Mouse (Mus musculus): ENCODE results near the gene Stk10. TPM values are rescaled to one million over a fixed set of nuclear protein-coding genes. Genes with fewer than 3 reads are reported as not detected.

Gene Stk10
- polyA plus RNA-seq, 1 experiment from 2014 or later, result 3.5 TPM

GRCm38 (mm10) chr11:32558677-32559076, 25.6 kb downstream of the Stk10 start:
- Histone ChIP-seq H3K27ac (ENCODE audit: low read depth, low read length) (no peak overlapping the region), H3K4me1 (ENCODE audit: control insufficient read depth, insufficient read depth, low read length) (peaks cover 9% of the 10 kb centered on the region; the same call in 1 of the 2 replicates), H3K9me3 (ENCODE audit: control insufficient read depth, low read length) (no peaks in the 10 kb centered on the region), H3K27me3 (ENCODE audit: control insufficient read depth, insufficient read depth, low read length) (no peaks in the 10 kb centered on the region), H3K9ac (ENCODE audit: low read depth, low read length) (no peak overlapping the region), H3K4me3 (ENCODE audit: low read length) (no peak overlapping the region), H3K4me2 (replicated peaks; ENCODE audit: low read depth, low read length) (no peak overlapping the region), H3K36me3 (ENCODE audit: control insufficient read depth, insufficient read depth, low read length) (no peaks in the 10 kb centered on the region)
- 36% methylated on average over 8 of the region's 8 CpGs for WGBS
- ATAC-seq (ENCODE audit: low FRiP score, low TSS enrichment), result no peak

GRCm38 (mm10) chr11:32560015-32560770, 27.1 kb downstream of the Stk10 start:
- ATAC-seq (ENCODE audit: low FRiP score, low TSS enrichment), result no peak
- Histone ChIP-seq H3K4me1 (ENCODE audit: control insufficient read depth, insufficient read depth, low read length) (0 out of 2 replicates have a peak, but pooled peaks cover 16% of the 10 kb centered on the region), H3K4me2 (replicated peaks; ENCODE audit: low read depth, low read length) (no peak overlapping the region), H3K27me3 (ENCODE audit: control insufficient read depth, insufficient read depth, low read length) (no peaks in the 10 kb centered on the region), H3K9me3 (ENCODE audit: control insufficient read depth, low read length) (no peaks in the 10 kb centered on the region), H3K9ac (ENCODE audit: low read depth, low read length) (no peak overlapping the region), H3K27ac (ENCODE audit: low read depth, low read length) (no peak overlapping the region), H3K36me3 (ENCODE audit: control insufficient read depth, insufficient read depth, low read length) (no peaks in the 10 kb centered on the region), H3K4me3 (ENCODE audit: low read length) (no peak overlapping the region)
- 60% methylated on average over 12 of the region's 12 CpGs for WGBS

- H3K4me1 ChIP-seq (ENCODE audit: control insufficient read depth, insufficient read depth, low read length), result 0 out of 2 replicates have a peak, but pooled peaks cover 16% of the 10 kb centered on the region
- H3K9me3 ChIP-seq (ENCODE audit: control insufficient read depth, low read length), result no peaks in the 10 kb centered on the region
- WGBS, result 78% methylated on average over 10 of the region's 10 CpGs
- H3K4me3 ChIP-seq (ENCODE audit: low read length), result no peak overlapping the region
- no peak for ATAC-seq (ENCODE audit: low FRiP score, low TSS enrichment)
- no peak overlapping the region for H3K9ac ChIP-seq (ENCODE audit: low read depth, low read length)
- no peaks in the 10 kb centered on the region for H3K27me3 ChIP-seq (ENCODE audit: control insufficient read depth, insufficient read depth, low read length)
- H3K36me3 ChIP-seq (ENCODE audit: control insufficient read depth, insufficient read depth, low read length), result no peaks in the 10 kb centered on the region
- H3K4me2 ChIP-seq (replicated peaks; ENCODE audit: low read depth, low read length), result no peak overlapping the region
- H3K27ac ChIP-seq (ENCODE audit: low read depth, low read length), result no peak overlapping the region
These were observed 28.6 kb downstream of the Stk10 start for GRCm38 (mm10) chr11:32561465-32562355.

GRCm38 (mm10) chr11:32562706-32563105, 29.6 kb downstream of the Stk10 start:
- 0 out of 2 replicates have a peak, but pooled peaks cover 16% of the 10 kb centered on the region for H3K4me1 ChIP-seq (ENCODE audit: control insufficient read depth, insufficient read depth, low read length)

GRCm38 (mm10) chr11:32563660-32564059, 30.6 kb downstream of the Stk10 start:
- Histone ChIP-seq H3K9me3 (ENCODE audit: control insufficient read depth, low read length) (no peaks in the 10 kb centered on the region), H3K4me2 (replicated peaks; ENCODE audit: low read depth, low read length) (no peak overlapping the region), H3K4me1 (ENCODE audit: control insufficient read depth, insufficient read depth, low read length) (0 out of 2 replicates have a peak, but pooled peaks cover 16% of the 10 kb centered on the region), H3K27ac (ENCODE audit: low read depth, low read length) (no peak overlapping the region), H3K36me3 (ENCODE audit: control insufficient read depth, insufficient read depth, low read length) (no peaks in the 10 kb centered on the region), H3K9ac (ENCODE audit: low read depth, low read length) (no peak overlapping the region), H3K27me3 (ENCODE audit: control insufficient read depth, insufficient read depth, low read length) (no peaks in the 10 kb centered on the region), H3K4me3 (ENCODE audit: low read length) (no peak overlapping the region)
- 48% methylated on average over 3 of the region's 3 CpGs for WGBS
- ATAC-seq (ENCODE audit: low FRiP score, low TSS enrichment), result no peak

More at GRCm38 (mm10) chr11:32562706-32563105, 29.6 kb downstream of the Stk10 start:
- no peak overlapping the region for H3K9ac ChIP-seq (ENCODE audit: low read depth, low read length)
- no peak for ATAC-seq (ENCODE audit: low FRiP score, low TSS enrichment)
- 69% methylated on average over 5 of the region's 5 CpGs for WGBS
- H3K9me3 ChIP-seq (ENCODE audit: control insufficient read depth, low read length), result no peaks in the 10 kb centered on the region
- no peak overlapping the region for H3K4me3 ChIP-seq (ENCODE audit: low read length)
- no peaks in the 10 kb centered on the region for H3K36me3 ChIP-seq (ENCODE audit: control insufficient read depth, insufficient read depth, low read length)
- no peak overlapping the region for H3K27ac ChIP-seq (ENCODE audit: low read depth, low read length)
- H3K4me2 ChIP-seq (replicated peaks; ENCODE audit: low read depth, low read length), result no peak overlapping the region
- no peaks in the 10 kb centered on the region for H3K27me3 ChIP-seq (ENCODE audit: control insufficient read depth, insufficient read depth, low read length)

- Histone ChIP-seq H3K4me1 (ENCODE audit: control insufficient read depth, insufficient read depth, low read length) (0 out of 2 replicates have a peak, but pooled peaks cover 16% of the 10 kb centered on the region), H3K9ac (ENCODE audit: low read depth, low read length) (no peak overlapping the region), H3K4me2 (replicated peaks; ENCODE audit: low read depth, low read length) (no peak overlapping the region), H3K27me3 (ENCODE audit: control insufficient read depth, insufficient read depth, low read length) (no peaks in the 10 kb centered on the region), H3K4me3 (ENCODE audit: low read length) (no peak overlapping the region), H3K36me3 (ENCODE audit: control insufficient read depth, insufficient read depth, low read length) (no peaks in the 10 kb centered on the region), H3K27ac (ENCODE audit: low read depth, low read length) (no peak overlapping the region), H3K9me3 (ENCODE audit: control insufficient read depth, low read length) (no peaks in the 10 kb centered on the region)
- no peak for ATAC-seq (ENCODE audit: low FRiP score, low TSS enrichment)
- WGBS, result 43% methylated on average over 4 of the region's 4 CpGs
These were observed 31.5 kb downstream of the Stk10 start for GRCm38 (mm10) chr11:32564629-32565028.

- Histone ChIP-seq H3K36me3 (ENCODE audit: control insufficient read depth, insufficient read depth, low read length) (no peaks in the 10 kb centered on the region), H3K9ac (ENCODE audit: low read depth, low read length) (no peak overlapping the region), H3K4me1 (ENCODE audit: control insufficient read depth, insufficient read depth, low read length) (0 out of 2 replicates have a peak, but pooled peaks cover 16% of the 10 kb centered on the region), H3K9me3 (ENCODE audit: control insufficient read depth, low read length) (no peaks in the 10 kb centered on the region), H3K4me3 (ENCODE audit: low read length) (no peak overlapping the region), H3K27me3 (ENCODE audit: control insufficient read depth, insufficient read depth, low read length) (no peaks in the 10 kb centered on the region), H3K27ac (ENCODE audit: low read depth, low read length) (no peak overlapping the region), H3K4me2 (replicated peaks; ENCODE audit: low read depth, low read length) (no peak overlapping the region)
- WGBS, result 43% methylated on average over 8 of the region's 8 CpGs
- no peak for ATAC-seq (ENCODE audit: low FRiP score, low TSS enrichment)
These were observed 32.0 kb downstream of the Stk10 start for GRCm38 (mm10) chr11:32565088-32565487.

- Histone ChIP-seq H3K27ac (ENCODE audit: low read depth, low read length) (no peak overlapping the region), H3K36me3 (ENCODE audit: control insufficient read depth, insufficient read depth, low read length) (no peaks in the 10 kb centered on the region), H3K27me3 (ENCODE audit: control insufficient read depth, insufficient read depth, low read length) (no peaks in the 10 kb centered on the region), H3K4me2 (replicated peaks; ENCODE audit: low read depth, low read length) (no peak overlapping the region), H3K4me1 (ENCODE audit: control insufficient read depth, insufficient read depth, low read length) (0 out of 2 replicates have a peak, but pooled peaks cover 16% of the 10 kb centered on the region), H3K4me3 (ENCODE audit: low read length) (no peak overlapping the region), H3K9ac (ENCODE audit: low read depth, low read length) (no peak overlapping the region), H3K9me3 (ENCODE audit: control insufficient read depth, low read length) (no peaks in the 10 kb centered on the region)
- no peak for ATAC-seq (ENCODE audit: low FRiP score, low TSS enrichment)
- WGBS, result 76% methylated on average over 6 of the region's 6 CpGs
These were observed 33.1 kb downstream of the Stk10 start for GRCm38 (mm10) chr11:32566184-32566583.
